Mouse (Mus musculus) liver, embryonic 14.5 days (tissue): ENCODE data around the gene F11. TPM values are rescaled to one million over a fixed set of nuclear protein-coding genes. Genes with fewer than 3 reads are reported as not detected.

ENCODE experiments used
- ATAC-seq: fragments of 200-750 bp; cut with Nextera tagmentation; 2 replicates; pipeline ENCODE4 v1.8.0; 2017; ENCODE audit warnings: moderate number of reproducible peaks, mild to moderate bottlenecking, moderate library complexity; ENCODE audit not compliant: insufficient read depth
- DNase-seq, 3 experiments: peaks; one replicate each; pipeline ENCODE4 v3.0.0-alpha.2; 2012 to 2013; ENCODE audit warnings: low read depth in 3 of 3, low spot score in 3 of 3
- H3K27ac ChIP-seq: fragments of 300-500 bp; sonication (generic); 2 replicates; pipeline ENCODE4 v1.5.1; 2014; ENCODE audit warnings: moderate library complexity, mild to moderate bottlenecking, control low read depth, inconsistent platforms
- H3K27me3 ChIP-seq: fragments of 300-500 bp; sonication (generic); 2 replicates; pipeline ENCODE4 v1.6.1; 2014; ENCODE audit warnings: mild to moderate bottlenecking, low read length, moderate library complexity; ENCODE audit not compliant: control insufficient read depth, insufficient read depth
- H3K36me3 ChIP-seq: fragments of 300-500 bp; sonication (generic); replicated peaks from 2 replicates; pipeline ENCODE4 v1.6.1; 2014; ENCODE audit warnings: low read depth; ENCODE audit not compliant: control insufficient read depth, insufficient read depth
- H3K4me1 ChIP-seq, 2 experiments: fragments of 200-500 bp in 1 of 2; fragments of 300-500 bp in 1 of 2; sonication (generic) in 1 of 2; replicated peaks; 2 replicates each; pipeline ENCODE4 v1.6.1; 2012 to 2014; ENCODE audit warnings: antibody characterized with exemption in 1 of 2, inconsistent platforms in 1 of 2, low read length in 1 of 2; ENCODE audit not compliant: control insufficient read depth in 2 of 2, insufficient read depth in 2 of 2
- H3K4me2 ChIP-seq: fragments of 300-500 bp; sonication (generic); 2 replicates; pipeline ENCODE4 v1.6.1; 2014; ENCODE audit warnings: low read depth, mild to moderate bottlenecking, control low read depth, moderate library complexity
- H3K4me3 ChIP-seq, 2 experiments: fragments of 200-500 bp in 1 of 2; fragments of 300-500 bp in 1 of 2; sonication (generic) in 1 of 2; 2 replicates each; pipeline ENCODE4 v1.5.1; 2012 to 2014; ENCODE audit warnings: low read depth in 2 of 2, low read length in 2 of 2, mild to moderate bottlenecking in 2 of 2, control low read depth in 1 of 2, inconsistent platforms in 1 of 2, moderate library complexity in 1 of 2; ENCODE audit not compliant: insufficient read depth in 1 of 2
- H3K9ac ChIP-seq: fragments of 300-500 bp; sonication (generic); replicated peaks from 2 replicates; pipeline ENCODE4 v1.6.1; 2014; ENCODE audit warnings: mild to moderate bottlenecking, control low read depth, moderate library complexity
- H3K9me3 ChIP-seq: fragments of 300-500 bp; sonication (generic); 2 replicates; pipeline ENCODE4 v1.6.1; 2016; ENCODE audit warnings: low read length, mixed read lengths; ENCODE audit not compliant: control insufficient read depth
- CTCF ChIP-seq: IDR thresholded peaks from 2 replicates; pipeline ENCODE4 v1.5.1; 2016; ENCODE audit warnings: antibody characterized with exemption, low read depth, control low read depth
- EP300 ChIP-seq: IDR thresholded peaks from 2 replicates; pipeline ENCODE4 v1.6.1; 2016; ENCODE audit warnings: antibody characterized with exemption, low read depth
- WGBS: fragments of 180-500 bp; shearing (Covaris S2); extraction: QIAGEN DNeasy Blood & Tissue Kit; methylation state at CpG from one replicate; pipeline ENCODE4 v1.1.7; 2014; ENCODE audit not compliant: insufficient replicate concordance; 5-methylcytosine and 5-hydroxymethylcytosine counted together
- polyA plus RNA-seq, 2 experiments: library from polyadenylated mRNA; depleted of rRNA in 1 of 2; stranded (reverse) in 1 of 2; unstranded in 1 of 2; fragments of >200 nt; fragmentation: Nextera tagmentation in 1 of 2; extraction: Ambion mirVana in 1 of 2; gene quantifications; 2 replicates each; pipeline versions ENCODE4 v1.2.1 to v1.2.3; 2012 to 2014

Gene F11
- polyA plus RNA-seq, 2 experiments: 10.1 to 11.2 TPM

DNA sequence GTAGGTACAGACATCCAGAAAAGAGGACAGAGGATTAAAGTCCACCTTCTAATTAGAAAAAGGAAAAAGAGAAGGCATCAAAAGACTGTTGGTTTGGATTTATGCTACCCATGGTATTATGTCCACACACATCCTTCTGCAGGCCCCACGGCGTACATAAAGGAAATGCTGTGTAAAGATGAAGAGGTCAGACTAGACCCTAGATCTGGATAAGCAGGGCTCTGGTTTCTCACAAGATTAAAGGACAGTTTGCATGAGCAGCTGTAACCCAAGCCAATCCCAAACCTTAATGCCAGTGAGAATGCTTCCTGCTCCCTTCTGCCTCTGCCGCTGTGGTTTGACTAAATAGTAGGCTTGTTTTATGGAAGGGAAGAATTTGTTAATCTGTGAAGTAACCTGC lies 15.6 kb upstream of the F11 start:
- no peaks in the 10 kb centered on the region for H3K9me3 ChIP-seq
- no peaks in the 10 kb centered on the region for H3K27me3 ChIP-seq
- TF ChIP-seq EP300 (no peak), CTCF (no peak)
- H3K9ac ChIP-seq: no peak overlapping the region
- no peaks in the 10 kb centered on the region for H3K36me3 ChIP-seq
- no peaks in the 10 kb centered on the region; a peak in 1 of 4 replicates for H3K4me1 ChIP-seq
- no peak for DNase-seq
- no peak overlapping the region for H3K27ac ChIP-seq
- whole genome bisulfite sequencing: 67% methylated on average over 3 of the region's 3 CpGs
- ATAC-seq: no peak
- H3K4me2 ChIP-seq: no peak overlapping the region
- no peak overlapping the region for H3K4me3 ChIP-seq

- ATAC-seq: no peak
- no peak overlapping the region for H3K4me2 ChIP-seq
- TF ChIP-seq CTCF (no peak), EP300 (no peak)
- no peaks in the 10 kb centered on the region for H3K27me3 ChIP-seq
- no peak overlapping the region for H3K9ac ChIP-seq
- DNase-seq: no peak
- H3K4me1 ChIP-seq: no peaks in the 10 kb centered on the region
- H3K9me3 ChIP-seq: no peaks in the 10 kb centered on the region
- H3K4me3 ChIP-seq: no peak overlapping the region
- H3K27ac ChIP-seq: no peak overlapping the region
- 61% methylated on average over 4 of the region's 4 CpGs for WGBS
- no peaks in the 10 kb centered on the region for H3K36me3 ChIP-seq
These were observed 12.5 kb upstream of the F11 start for GRCm38 (mm10) chr8:45274317-45274716.

DNA sequence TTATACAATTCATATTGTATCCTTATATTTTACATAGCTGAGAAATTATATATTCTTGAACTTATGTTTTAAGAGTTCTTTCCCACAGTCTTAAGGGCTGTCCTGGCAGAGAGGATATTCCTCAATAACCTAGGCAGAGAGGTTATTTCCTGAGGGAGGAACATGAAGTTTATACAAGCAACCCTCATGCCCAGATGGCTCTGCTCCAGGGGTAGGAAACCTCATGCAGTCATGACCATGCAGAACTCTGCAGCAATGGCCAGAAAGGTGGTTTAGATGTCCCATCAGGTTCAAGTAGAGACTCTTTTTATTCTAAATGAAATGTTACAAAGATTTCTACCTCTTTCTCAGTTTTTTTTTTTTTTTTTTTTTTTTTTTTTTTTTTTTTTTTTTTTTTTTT lies 7.2 kb upstream of the F11 start:
- H3K9ac ChIP-seq: no peak overlapping the region
- H3K27me3 ChIP-seq: no peaks in the 10 kb centered on the region
- DNase-seq (no peak), ATAC-seq (no peak)
- no peaks in the 10 kb centered on the region for H3K36me3 ChIP-seq
- H3K4me2 ChIP-seq: no peak overlapping the region
- H3K4me1 ChIP-seq: peaks cover 0 to 5% of the 10 kb centered on the region in 2 experiments; a peak in 1 of 4 replicates
- H3K9me3 ChIP-seq: no peaks in the 10 kb centered on the region
- no peak for TF ChIP-seq EP300
- TF ChIP-seq CTCF: no peak
- H3K4me3 ChIP-seq: no peak overlapping the region
- no peak overlapping the region for H3K27ac ChIP-seq

DNA sequence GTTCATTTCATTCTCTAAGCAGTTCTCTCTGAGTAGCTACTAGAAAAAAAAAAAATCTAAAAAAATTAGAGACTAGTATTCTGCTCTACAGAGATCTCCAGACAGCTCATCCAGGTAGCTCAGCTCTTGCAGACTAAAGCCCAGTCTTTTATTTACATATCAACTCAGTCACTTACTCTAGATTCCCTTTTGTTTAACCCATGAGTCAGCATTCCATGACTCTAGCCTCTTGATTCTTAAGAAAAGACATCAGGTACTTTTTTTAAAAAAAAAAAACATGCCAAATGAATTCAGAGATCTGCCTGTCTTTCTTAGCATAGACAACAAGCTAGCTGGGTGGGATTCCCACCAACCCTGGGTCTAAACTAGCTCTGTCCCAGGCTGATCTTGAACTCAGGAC lies 6.7 kb upstream of the F11 start:
- Histone ChIP-seq H3K27me3 (no peaks in the 10 kb centered on the region), H3K4me3 (no peak overlapping the region), H3K4me1 (peaks cover 0 to 5% of the 10 kb centered on the region in 2 experiments; a peak in 1 of 4 replicates), H3K27ac (no peak overlapping the region), H3K4me2 (no peak overlapping the region), H3K9ac (no peak overlapping the region), H3K9me3 (no peaks in the 10 kb centered on the region), H3K36me3 (no peaks in the 10 kb centered on the region)
- DNase-seq (no peak), ATAC-seq (no peak)
- no peak for TF ChIP-seq EP300
- no peak for TF ChIP-seq CTCF

DNA sequence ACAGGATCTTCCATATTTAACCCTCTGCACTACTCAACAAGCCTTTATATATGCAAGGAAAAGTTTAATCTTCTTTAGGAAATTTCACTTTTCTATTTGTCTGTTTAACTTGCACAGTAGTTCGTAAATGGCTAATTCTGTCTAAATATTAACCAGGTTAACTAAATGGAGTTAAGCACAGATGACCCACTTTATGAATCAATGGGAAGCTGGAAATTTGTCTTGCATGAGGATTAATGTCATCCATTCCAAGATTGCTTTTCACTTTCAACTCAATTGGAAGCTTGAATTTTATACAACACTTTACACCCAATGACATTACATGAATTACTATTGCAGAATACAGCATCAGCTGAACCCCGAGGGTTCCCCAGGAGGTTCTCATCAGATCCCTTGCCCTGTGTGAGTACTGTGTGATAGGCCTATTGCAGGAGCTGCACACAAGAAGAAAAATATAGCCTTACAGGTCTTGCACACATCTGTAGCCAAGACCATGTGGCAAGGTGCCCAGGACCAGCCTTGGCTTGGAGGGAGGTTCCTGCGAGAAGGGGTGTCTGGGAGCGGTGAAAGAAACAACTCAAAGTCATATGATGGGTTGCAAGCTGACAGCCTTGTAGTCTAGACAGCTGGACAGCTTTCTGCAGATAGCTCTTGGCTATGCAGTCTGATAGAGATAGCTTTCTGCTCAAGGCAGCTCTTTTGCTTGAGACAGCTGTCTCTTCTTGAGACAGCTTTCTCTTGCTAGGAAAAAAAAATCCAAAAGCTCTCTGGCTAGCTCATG lies 6.0 kb upstream of the F11 start:
- Histone ChIP-seq H3K9ac (no peak overlapping the region), H3K4me2 (no peak overlapping the region), H3K9me3 (no peaks in the 10 kb centered on the region), H3K36me3 (no peaks in the 10 kb centered on the region), H3K4me1 (peaks cover 0 to 5% of the 10 kb centered on the region in 2 experiments; a peak in 1 of 4 replicates), H3K27ac (no peak overlapping the region), H3K4me3 (no peak overlapping the region), H3K27me3 (no peaks in the 10 kb centered on the region)
- ATAC-seq: no peak
- WGBS: 56% methylated on average over 4 of the region's 4 CpGs
- TF ChIP-seq CTCF: no peak
- no peak for TF ChIP-seq EP300
- DNase-seq: no peak
